Mouse (Mus musculus) intestine, embryonic 15.5 days (tissue): Measurements from ENCODE around the gene Ttc32. TPM values are rescaled to one million over a fixed set of nuclear protein-coding genes. Genes with fewer than 3 reads are reported as not detected.
A peak's percentile ranks its signal among the peaks of the same experiment; 100 is the strongest.

Experiments used
- ATAC-seq: fragments of 200-750 bp; cut with Nextera tagmentation; 2 replicates; pipeline ENCODE4 v1.8.0; 2017; ENCODE audit warnings: moderate TSS enrichment, moderate library complexity
- H3K27ac ChIP-seq: fragments of 300-500 bp; sonication (generic); 2 replicates; pipeline ENCODE4 v1.5.1; 2015; ENCODE audit warnings: mild to moderate bottlenecking, inconsistent platforms
- H3K27me3 ChIP-seq: fragments of 300-500 bp; sonication (generic); replicated peaks from 2 replicates; pipeline ENCODE4 v1.6.1; 2015; ENCODE audit warnings: inconsistent platforms
- H3K36me3 ChIP-seq: fragments of 300-500 bp; sonication (generic); 2 replicates; pipeline ENCODE4 v1.6.1; 2015; ENCODE audit warnings: inconsistent platforms
- H3K4me1 ChIP-seq: fragments of 300-500 bp; sonication (generic); replicated peaks from 2 replicates; pipeline ENCODE4 v1.6.1; 2015; ENCODE audit warnings: inconsistent platforms
- H3K4me2 ChIP-seq: fragments of 300-500 bp; sonication (generic); replicated peaks from 2 replicates; pipeline ENCODE4 v1.6.1; 2015; ENCODE audit warnings: mild to moderate bottlenecking, inconsistent platforms
- H3K4me3 ChIP-seq: fragments of 300-500 bp; sonication (generic); replicated peaks from 2 replicates; pipeline ENCODE4 v1.5.1; 2015; ENCODE audit warnings: inconsistent platforms
- H3K9ac ChIP-seq: fragments of 300-500 bp; sonication (generic); 2 replicates; pipeline ENCODE4 v1.6.1; 2015; ENCODE audit warnings: inconsistent platforms
- H3K9me3 ChIP-seq: fragments of 300-500 bp; sonication (generic); 2 replicates; pipeline ENCODE4 v1.6.1; 2016; ENCODE audit warnings: inconsistent platforms
- whole genome bisulfite sequencing: fragments of 180-500 bp; shearing (Covaris S2); methylation state at CpG from one replicate; pipeline ENCODE4 v1.1.7; 2015; 5-methylcytosine and 5-hydroxymethylcytosine counted together
- polyA plus RNA-seq: library from polyadenylated mRNA; unstranded; fragments of >200 nt; fragmentation: Nextera tagmentation; extraction: Ambion mirVana; gene quantifications from 2 replicates; pipeline ENCODE4 v1.2.1, GENCODE M21; 2015

Ttc32 gene
- 31.7 and 35.8 TPM in 2 replicates for polyA plus RNA-seq

DNA sequence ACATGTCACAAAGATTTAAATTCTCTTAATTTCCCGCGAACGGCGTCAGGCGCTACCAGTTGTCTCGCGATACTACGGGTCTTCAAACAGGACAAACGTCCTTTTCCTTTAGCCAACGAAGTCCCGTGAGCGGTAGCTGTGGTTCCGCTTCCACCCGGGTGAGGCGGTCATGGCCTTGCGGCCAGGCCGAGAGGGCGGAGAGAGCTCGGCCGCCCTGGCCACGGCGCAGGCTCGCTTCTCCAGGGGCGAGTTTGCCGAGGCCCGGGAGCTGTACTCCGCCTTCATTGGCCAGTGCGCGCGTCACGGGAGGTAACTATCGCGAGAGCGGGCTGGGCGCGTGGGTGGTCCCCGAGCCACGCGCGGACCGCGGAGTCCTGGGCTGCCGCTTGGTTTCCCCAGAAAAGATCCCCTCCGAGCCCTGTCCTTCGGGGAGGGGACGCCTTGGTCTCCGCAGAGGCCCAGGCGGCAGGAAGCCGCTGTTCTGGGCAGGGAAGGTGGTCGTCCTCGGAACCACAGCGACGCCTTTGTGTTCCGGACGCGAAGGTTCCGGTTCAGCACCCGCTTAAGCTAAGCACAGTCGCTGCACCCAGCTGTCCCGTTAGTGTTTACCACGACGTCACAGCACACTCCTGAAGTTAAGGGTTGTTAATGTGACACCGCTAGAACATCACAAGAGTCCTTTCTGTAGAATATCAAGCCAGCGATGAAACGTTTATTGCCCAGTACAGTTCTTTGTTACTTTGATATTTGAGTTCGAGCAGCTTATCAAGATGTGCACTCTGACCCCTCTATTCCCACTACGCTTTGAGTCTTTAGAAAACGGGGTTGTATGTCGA is at the start of gene Ttc32:
Gene Ttc32 (plus strand): TSS at position 110 of the 836 bp plus-strand sequence.
- H3K27ac ChIP-seq, result peak within 1 kb of the TSS; percentile 100
- peak; percentile 96 for ATAC-seq
- peak within 1 kb of the TSS; percentile 65 for H3K4me2 ChIP-seq
- no peaks in the 10 kb centered on the region for H3K4me1 ChIP-seq
- H3K9ac ChIP-seq, result peak within 1 kb of the TSS; percentile 91
- no peaks in the 10 kb centered on the region for H3K27me3 ChIP-seq
- under 1% methylated on average over 69 of the region's 69 CpGs for WGBS
- H3K36me3 ChIP-seq, result no peaks in the 10 kb centered on the region
- H3K9me3 ChIP-seq, result no peaks in the 10 kb centered on the region
- H3K4me3 ChIP-seq, result peak within 1 kb of the TSS; percentile 65

DNA sequence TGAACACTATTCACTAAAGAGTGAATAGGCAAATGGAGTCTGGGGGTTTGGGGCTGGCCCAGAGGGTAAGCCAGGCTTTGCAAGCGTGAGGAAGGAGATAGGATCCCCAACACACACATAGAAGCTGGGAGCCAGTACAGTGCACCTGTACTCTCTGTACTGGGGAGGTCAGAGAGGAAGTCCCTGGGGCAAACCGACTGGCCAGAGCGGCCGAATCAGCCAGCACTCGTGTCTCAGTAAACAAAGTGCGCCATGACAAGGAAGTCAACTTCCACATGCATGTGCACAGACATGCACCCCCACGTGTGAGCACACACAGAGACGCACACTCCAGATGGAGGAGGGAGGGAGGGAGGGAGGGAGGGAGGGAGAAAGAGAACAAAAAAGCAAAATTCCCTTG is 36.6 kb upstream of the Ttc32 start:
- 71% methylated on average over 8 of the region's 8 CpGs for WGBS
- no peak for ATAC-seq

DNA sequence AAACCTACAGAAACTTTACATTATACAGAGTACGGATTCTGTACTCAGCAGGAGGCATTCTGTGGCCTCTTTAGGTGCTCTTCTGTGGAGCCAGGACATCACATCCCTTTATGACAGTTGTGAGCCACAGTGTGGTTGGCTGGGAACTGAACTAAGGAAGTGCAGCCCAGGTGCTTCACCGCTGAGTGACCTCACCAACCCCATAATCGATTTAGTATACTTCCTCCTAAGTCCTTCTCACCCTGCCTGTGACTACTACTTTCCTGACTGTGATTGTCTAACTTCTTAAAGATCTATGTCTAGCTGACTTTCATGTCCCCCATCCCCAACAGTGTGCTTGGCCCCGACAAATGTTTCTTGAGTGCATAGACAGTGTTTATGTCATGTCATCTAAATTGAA is 31.5 kb upstream of the Ttc32 start:
- 86% methylated on average over 4 of the region's 4 CpGs for WGBS
- Histone ChIP-seq H3K27ac (no peak overlapping the region), H3K36me3 (no peaks in the 10 kb centered on the region), H3K4me1 (no peaks in the 10 kb centered on the region), H3K4me3 (no peak overlapping the region), H3K9me3 (no peaks in the 10 kb centered on the region), H3K9ac (no peak overlapping the region), H3K27me3 (no peaks in the 10 kb centered on the region), H3K4me2 (no peak overlapping the region)
- no peak for ATAC-seq

More for the DNA sequence above, 36.6 kb upstream of the Ttc32 start:
- Histone ChIP-seq H3K27ac (no peak overlapping the region), H3K36me3 (0 out of 2 replicates have a peak, but pooled peaks cover 3% of the 10 kb centered on the region), H3K9me3 (no peaks in the 10 kb centered on the region), H3K9ac (no peak overlapping the region), H3K4me3 (no peak overlapping the region), H3K4me2 (no peak overlapping the region), H3K27me3 (no peaks in the 10 kb centered on the region), H3K4me1 (no peaks in the 10 kb centered on the region)

DNA sequence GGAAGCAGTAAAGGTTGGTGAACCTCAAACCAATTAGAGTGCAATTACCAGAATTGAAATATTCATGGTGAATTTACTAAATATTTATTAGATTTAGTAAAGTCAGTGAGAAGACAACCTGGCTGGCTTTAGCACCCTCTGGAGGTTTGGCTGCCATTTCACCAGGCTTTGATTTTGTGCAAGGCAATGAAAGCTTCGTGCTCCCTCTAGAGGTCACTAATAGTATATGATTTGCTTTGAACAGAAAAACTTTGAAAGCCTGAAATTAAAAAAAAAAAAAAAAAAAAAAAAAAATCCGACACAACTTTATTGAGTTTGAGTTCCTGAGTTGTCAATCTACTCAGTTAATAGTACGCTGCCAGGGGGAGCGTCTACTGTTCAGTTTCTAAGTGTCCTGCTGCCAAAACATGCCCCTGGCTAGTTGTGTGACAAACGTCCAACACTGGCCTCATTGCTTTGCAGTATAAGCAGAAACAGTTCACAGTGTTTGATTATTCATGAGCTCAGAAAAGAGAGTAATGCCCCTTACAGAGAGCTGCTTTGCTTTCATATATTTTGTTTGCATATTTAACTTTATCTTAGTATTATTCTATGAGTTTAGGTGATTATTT is 27.7 kb upstream of the Ttc32 start:
- H3K4me1 ChIP-seq, result no peaks in the 10 kb centered on the region
- H3K27me3 ChIP-seq, result no peaks in the 10 kb centered on the region
- no peak overlapping the region for H3K4me3 ChIP-seq
- H3K4me2 ChIP-seq, result no peak overlapping the region
- H3K36me3 ChIP-seq, result no peaks in the 10 kb centered on the region
- no peaks in the 10 kb centered on the region for H3K9me3 ChIP-seq
- 0 out of 2 replicates have a peak, but pooled peaks have one; percentile 49 for ATAC-seq
- 15% methylated on average over 5 of the region's 5 CpGs for WGBS
- no peak overlapping the region for H3K9ac ChIP-seq
- no peak overlapping the region for H3K27ac ChIP-seq

DNA sequence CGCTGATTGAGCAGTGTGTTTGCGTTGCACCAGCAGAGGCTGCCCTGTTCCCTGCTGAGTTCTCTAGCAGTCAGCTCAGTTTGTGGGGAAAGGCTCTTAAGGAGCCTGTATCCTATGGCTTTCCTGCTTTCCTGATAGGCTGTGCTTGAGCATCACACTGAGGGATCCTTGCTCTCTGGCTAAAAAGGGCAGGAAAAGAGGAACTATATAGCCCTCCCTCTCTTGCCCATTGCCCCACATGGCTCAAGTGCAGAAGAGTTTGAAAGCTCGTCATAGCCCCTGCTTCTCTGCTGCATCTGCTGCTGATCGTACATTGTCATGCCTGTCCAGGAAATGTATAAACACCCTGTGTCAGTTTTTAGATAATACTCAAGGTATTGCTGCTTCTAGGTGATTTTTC is 22.7 kb upstream of the Ttc32 start:
- Histone ChIP-seq H3K27ac (no peak overlapping the region), H3K36me3 (no peaks in the 10 kb centered on the region), H3K4me2 (no peak overlapping the region), H3K9me3 (no peaks in the 10 kb centered on the region), H3K9ac (no peak overlapping the region), H3K4me3 (no peak overlapping the region), H3K4me1 (no peaks in the 10 kb centered on the region), H3K27me3 (no peaks in the 10 kb centered on the region)
- 53% methylated on average over 4 of the region's 4 CpGs for WGBS
- no peak for ATAC-seq

DNA sequence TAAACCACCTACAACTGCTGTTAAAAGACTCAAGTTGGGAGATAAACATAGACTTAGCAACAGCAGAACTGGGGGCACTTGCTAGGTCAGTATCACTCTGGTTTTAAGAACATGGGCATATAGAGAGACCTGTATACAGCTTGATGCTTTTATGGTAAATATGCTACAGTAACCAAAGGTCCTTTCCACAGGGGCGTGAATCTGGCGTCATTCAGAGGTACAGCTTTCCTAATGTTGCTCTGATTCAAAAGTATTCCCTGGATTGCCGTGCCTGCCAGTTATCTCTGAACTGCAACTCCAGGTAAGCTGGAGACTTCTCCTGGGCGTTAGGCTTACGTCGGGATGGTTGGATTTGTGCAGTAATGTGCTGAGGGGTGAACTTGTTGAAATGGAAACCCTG is 22.0 kb upstream of the Ttc32 start:
- Histone ChIP-seq H3K9me3 (no peaks in the 10 kb centered on the region), H3K9ac (no peak overlapping the region), H3K4me1 (no peaks in the 10 kb centered on the region), H3K27ac (no peak overlapping the region), H3K36me3 (no peaks in the 10 kb centered on the region), H3K27me3 (no peaks in the 10 kb centered on the region), H3K4me3 (no peak overlapping the region), H3K4me2 (no peak overlapping the region)
- no peak for ATAC-seq
- 92% methylated on average over 6 of the region's 6 CpGs for WGBS

DNA sequence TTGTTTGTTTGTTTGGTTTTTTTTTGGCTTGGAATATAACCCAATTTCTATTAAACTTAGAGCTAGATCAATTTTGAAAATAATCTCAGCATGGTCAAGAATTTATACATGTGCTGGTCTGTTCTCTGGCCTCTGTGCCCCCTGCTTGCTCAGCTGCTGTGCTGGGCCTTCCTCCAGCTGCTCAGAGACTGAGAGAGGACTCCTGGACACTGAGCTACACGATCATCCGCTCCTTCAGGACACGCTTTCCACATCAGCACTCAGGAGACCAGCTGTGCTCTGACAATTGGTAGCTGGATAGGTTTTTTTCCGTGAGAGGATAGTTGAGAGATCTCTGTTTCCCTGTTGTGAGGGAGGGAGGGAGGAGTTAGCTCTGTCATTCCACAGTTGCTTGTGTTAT is 19.5 kb upstream of the Ttc32 start:
- Histone ChIP-seq H3K27ac (no peak overlapping the region), H3K4me2 (no peak overlapping the region), H3K36me3 (no peaks in the 10 kb centered on the region), H3K4me1 (no peaks in the 10 kb centered on the region), H3K27me3 (no peaks in the 10 kb centered on the region), H3K9ac (no peak overlapping the region), H3K9me3 (no peaks in the 10 kb centered on the region), H3K4me3 (no peak overlapping the region)
- 64% methylated on average over 4 of the region's 4 CpGs for whole genome bisulfite sequencing
- ATAC-seq, result no peak

DNA sequence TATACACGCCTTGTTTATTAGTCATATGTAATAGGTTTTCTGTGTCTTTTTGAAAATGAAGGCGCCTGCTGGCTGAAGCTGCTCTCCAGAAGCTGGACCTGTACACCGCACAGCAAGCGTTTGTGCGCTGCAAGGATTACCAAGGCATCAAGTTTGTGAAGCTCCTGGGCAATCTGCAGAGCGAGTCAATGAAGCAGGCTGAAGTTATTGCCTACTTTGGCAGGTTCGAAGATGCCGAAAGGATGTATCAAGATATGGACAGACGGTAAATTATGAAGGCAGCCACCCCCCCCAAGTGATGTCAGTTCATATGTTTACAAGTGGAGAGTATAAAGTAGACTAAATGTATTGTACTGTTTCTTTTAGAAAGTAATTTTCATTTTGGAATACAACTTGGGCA is 13.4 kb upstream of the Ttc32 start:
- 96% methylated on average over 9 of the region's 9 CpGs for WGBS
- Histone ChIP-seq H3K9me3 (no peaks in the 10 kb centered on the region), H3K9ac (no peak overlapping the region), H3K4me2 (no peak overlapping the region), H3K36me3 (no peaks in the 10 kb centered on the region), H3K27ac (no peak overlapping the region), H3K4me1 (no peaks in the 10 kb centered on the region), H3K4me3 (no peak overlapping the region), H3K27me3 (no peaks in the 10 kb centered on the region)
- no peak for ATAC-seq

DNA sequence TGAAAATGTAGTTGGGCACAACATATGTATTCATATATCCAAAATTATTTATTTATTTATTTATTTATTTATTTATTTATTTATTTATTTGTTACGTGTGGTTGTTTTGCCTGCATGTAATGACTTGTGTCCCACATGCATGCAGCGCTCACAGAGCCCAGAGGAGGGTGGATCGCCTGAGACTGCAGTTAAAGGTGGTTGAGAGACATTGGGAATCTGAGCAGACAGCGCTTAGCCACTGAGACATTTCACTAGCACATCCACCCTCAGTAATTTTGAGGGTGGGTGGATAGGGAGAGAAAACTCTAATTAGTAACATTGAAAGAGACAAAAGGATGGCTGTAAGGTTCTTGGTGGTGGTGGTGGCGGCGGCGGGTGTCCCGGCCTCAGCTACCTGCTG is 9.4 kb upstream of the Ttc32 start:
- Histone ChIP-seq H3K4me2 (no peak overlapping the region), H3K27me3 (no peaks in the 10 kb centered on the region), H3K27ac (no peak overlapping the region), H3K36me3 (no peaks in the 10 kb centered on the region), H3K9me3 (no peaks in the 10 kb centered on the region), H3K4me3 (no peak overlapping the region), H3K4me1 (no peaks in the 10 kb centered on the region), H3K9ac (no peak overlapping the region)
- ATAC-seq, result no peak
- 97% methylated on average over 8 of the region's 8 CpGs for WGBS

DNA sequence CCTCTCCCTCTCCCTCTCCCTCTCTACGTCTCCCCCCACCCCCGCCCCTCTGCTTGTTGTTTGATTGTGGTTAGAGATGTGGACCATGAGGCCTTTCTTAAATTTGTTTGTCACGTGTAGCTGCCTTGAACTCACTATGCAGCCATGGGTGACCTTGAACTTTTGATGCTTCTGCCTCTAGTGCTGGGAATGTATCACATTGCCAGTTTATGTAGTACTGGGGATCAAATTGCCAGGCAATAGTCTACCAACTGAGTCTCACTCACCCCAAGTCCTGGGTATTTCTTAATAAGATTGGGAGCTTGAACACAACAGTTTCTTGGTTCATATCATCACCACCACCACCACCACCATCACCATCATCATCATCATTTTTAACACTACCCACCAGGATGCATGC is 8.8 kb upstream of the Ttc32 start:
- Histone ChIP-seq H3K4me1 (no peaks in the 10 kb centered on the region), H3K9ac (no peak overlapping the region), H3K27ac (no peak overlapping the region), H3K4me2 (no peak overlapping the region), H3K9me3 (no peaks in the 10 kb centered on the region), H3K27me3 (no peaks in the 10 kb centered on the region), H3K4me3 (no peak overlapping the region), H3K36me3 (no peaks in the 10 kb centered on the region)
- no peak for ATAC-seq
- WGBS, result 73% methylated on average over 3 of the region's 3 CpGs

DNA sequence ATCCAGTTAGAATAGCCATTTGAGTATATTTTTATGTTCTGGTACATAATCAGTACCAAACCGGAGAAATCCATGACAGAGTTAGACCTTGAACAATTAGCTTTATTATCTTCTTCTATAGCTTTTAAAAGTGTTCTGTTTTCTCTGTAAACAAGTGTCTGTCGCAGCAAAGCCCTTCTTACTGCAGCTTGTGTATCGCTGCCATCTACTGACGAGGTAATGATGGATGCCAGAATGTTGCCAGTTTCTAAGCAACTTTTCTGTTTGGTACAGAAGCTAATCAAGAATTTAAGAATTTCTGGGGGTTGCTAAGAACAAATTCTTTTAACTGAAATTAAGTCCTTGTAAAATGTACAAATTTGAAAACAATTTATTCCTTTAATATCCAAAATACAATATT is 6.8 kb upstream of the Ttc32 start:
- H3K4me1 ChIP-seq, result no peaks in the 10 kb centered on the region
- H3K4me2 ChIP-seq, result no peak overlapping the region
- H3K27me3 ChIP-seq, result no peaks in the 10 kb centered on the region
- no peak overlapping the region for H3K9ac ChIP-seq
- H3K9me3 ChIP-seq, result no peaks in the 10 kb centered on the region
- no peak for ATAC-seq
- WGBS, result 58% methylated on average over 4 of the region's 4 CpGs
- no peak overlapping the region for H3K27ac ChIP-seq
- H3K36me3 ChIP-seq, result no peaks in the 10 kb centered on the region
- H3K4me3 ChIP-seq, result no peak overlapping the region

DNA sequence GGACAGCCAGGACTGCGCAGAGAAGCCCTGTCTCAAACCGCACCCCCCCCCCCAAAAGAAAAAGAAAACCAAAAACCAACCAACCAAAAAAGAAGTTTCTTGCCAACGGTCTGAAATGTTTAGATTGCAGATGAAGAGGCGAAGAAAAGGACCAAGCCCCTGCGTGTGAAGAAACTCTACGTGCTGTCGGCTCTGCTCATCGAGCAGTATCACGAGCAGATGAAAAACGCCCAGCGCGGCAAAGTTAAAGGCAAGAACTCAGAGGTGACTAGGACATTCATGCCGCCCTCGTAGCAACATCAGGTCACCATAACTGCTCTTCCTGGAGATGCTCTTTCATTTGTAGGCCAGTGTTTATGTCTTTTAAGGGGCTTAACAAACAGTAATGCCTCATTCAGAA is 5.7 kb upstream of the Ttc32 start:
- H3K9ac ChIP-seq, result no peak overlapping the region
- no peak for ATAC-seq
- no peak overlapping the region for H3K4me2 ChIP-seq
- no peaks in the 10 kb centered on the region for H3K9me3 ChIP-seq
- H3K27me3 ChIP-seq, result no peaks in the 10 kb centered on the region
- H3K4me1 ChIP-seq, result no peaks in the 10 kb centered on the region
- no peak overlapping the region for H3K4me3 ChIP-seq
- no peaks in the 10 kb centered on the region for H3K36me3 ChIP-seq
- 91% methylated on average over 14 of the region's 14 CpGs for WGBS
- no peak overlapping the region for H3K27ac ChIP-seq

DNA sequence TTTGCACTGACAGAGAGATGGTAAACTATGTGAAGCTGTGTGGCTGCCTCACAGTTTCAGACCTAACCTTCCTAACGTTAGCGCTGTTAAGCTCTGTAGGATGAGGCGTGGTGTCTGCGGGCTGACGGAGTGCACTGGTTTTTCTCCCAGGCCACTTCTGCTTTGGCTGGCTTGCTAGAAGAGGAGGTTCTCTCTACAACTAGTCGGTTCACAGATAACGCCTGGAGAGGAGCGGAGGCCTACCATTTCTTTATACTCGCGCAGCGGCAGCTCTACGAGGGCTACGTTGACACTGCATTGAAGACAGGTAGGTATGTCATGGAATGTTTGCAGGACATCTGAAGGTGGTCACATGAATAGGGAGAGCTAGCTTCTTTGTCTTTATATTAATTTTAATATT is 5.1 kb upstream of the Ttc32 start:
- Histone ChIP-seq H3K27me3 (no peaks in the 10 kb centered on the region), H3K4me2 (no peak overlapping the region), H3K4me1 (no peaks in the 10 kb centered on the region), H3K4me3 (no peak overlapping the region), H3K27ac (no peak overlapping the region), H3K9ac (no peak overlapping the region), H3K9me3 (no peaks in the 10 kb centered on the region), H3K36me3 (no peaks in the 10 kb centered on the region)
- ATAC-seq, result no peak
- WGBS, result 74% methylated on average over 13 of the region's 13 CpGs
